Mouse (Mus musculus) left cerebral cortex, postnatal 25 days (tissue): ENCODE measurements around the gene Blmh. TPM values are rescaled to one million over a fixed set of nuclear protein-coding genes. Genes with fewer than 3 reads are reported as not detected.

ENCODE experiments used
- total RNA-seq, 2 experiments: library from RNA; stranded (reverse); gene quantifications; 2 replicates each; pipeline ENCODE4 v1.2.3; 2021

The Blmh gene
- total RNA-seq, 2 experiments from 2014 or later = 59.3 to 64.7 TPM

Other genes with a start within 250 kb of the Blmh start
- under 1 TPM; 0.66 to 0.69 TPM for gene Trarg1, start 245.0 kb upstream of the Blmh start, total RNA-seq
- 10 to 100 TPM; 48.5 to 48.9 TPM for gene Gosr1, start 161.2 kb upstream of the Blmh start, total RNA-seq
- gene Cpd, start 77.8 kb upstream of the Blmh start, total RNA-seq = 10 to 100 TPM; 56.6 to 57.2 TPM
- not detected for gene Tmigd1, start 22.6 kb upstream of the Blmh start, total RNA-seq
- gene Slc6a4, start 73.8 kb downstream of the Blmh start, total RNA-seq = not detected
- 10 to 100 TPM; 18.7 to 20.9 TPM for gene Nsrp1, start 153.6 kb downstream of the Blmh start, total RNA-seq